Mouse (Mus musculus) fat pad, adult 2 months (tissue): Measurements from ENCODE around the gene Vhl.

Source experiments
- DNase-seq: peaks from one replicate; pipeline ENCODE4 v3.0.0-alpha.2; 2011; ENCODE audit warnings: low read depth, low spot score; ENCODE audit errors: extremely low read depth

Gene Vhl

GRCm38 (mm10) chr6:113623941-113624751 is at the start of gene Vhl:
Gene Vhl (plus strand): TSS chr6:113623959.
- no peak for DNase-seq

GRCm38 (mm10) chr6:113576044-113576443 is 47.7 kb upstream of the Vhl start:
- no peak for DNase-seq

- DNase-seq = no peak
These were observed 44.5 kb upstream of the Vhl start for GRCm38 (mm10) chr6:113579306-113579705.

- no peak for DNase-seq
These were observed 40.7 kb upstream of the Vhl start for GRCm38 (mm10) chr6:113583023-113583422.

DNA sequence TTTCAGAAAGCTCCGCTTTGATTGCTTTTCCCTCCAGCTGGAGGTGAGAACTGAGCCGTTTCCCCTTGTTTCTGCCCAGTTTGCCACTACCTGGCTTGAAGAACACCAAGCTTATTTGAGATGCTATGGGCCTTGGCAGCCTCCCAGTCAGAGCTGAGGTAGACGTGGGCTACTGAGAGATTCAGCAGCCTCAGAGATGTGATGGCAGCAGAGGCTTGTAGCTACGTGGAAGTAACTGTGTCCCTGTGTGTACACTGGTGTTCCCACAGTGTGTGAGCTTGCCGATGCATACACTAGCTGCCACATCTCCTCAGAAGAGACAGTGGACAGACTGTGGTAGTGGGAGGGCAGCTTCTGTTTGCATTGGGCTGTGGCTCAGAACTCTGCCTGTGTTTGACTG is 38.7 kb upstream of the Vhl start:
- no peak for DNase-seq

DNA sequence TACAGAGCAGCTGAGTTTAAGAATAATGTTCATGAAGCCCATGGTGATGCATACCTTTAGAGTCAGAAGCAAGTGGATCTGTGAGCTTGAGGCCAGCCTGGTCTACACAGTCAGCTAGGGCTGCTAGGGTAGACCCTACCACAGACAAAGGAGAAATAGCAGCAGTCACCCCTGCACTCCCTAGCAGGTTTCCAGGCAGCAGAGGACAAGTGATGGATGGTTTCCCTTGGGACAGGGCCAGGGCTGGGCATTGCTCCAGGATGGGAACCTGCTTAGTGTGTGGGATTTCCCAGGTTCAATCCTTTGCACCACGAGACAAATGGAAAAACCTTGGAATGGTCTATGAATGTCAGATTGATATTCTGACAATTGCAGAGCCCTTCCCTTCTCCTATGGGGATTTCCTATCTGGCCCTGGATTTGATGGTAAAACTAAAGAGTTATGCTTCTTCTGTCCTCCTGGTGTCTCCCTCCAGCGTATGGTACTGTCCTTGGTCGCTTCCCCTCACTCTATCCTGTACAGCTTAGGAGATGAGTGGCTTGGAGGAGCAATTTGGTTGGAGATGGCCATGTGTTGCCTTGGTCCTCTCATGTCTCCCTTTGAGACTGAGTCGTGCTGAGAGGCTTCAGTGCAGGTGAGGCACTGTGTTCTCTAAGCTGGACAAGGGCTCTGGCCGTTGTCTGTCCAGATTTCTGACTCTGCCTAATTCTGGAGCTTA is 37.1 kb upstream of the Vhl start:
- DNase-seq = no peak

- DNase-seq = no peak
These were observed 31.1 kb upstream of the Vhl start for GRCm38 (mm10) chr6:113592637-113593036.

GRCm38 (mm10) chr6:113597945-113598344 is 25.8 kb upstream of the Vhl start:
- no peak for DNase-seq

DNA sequence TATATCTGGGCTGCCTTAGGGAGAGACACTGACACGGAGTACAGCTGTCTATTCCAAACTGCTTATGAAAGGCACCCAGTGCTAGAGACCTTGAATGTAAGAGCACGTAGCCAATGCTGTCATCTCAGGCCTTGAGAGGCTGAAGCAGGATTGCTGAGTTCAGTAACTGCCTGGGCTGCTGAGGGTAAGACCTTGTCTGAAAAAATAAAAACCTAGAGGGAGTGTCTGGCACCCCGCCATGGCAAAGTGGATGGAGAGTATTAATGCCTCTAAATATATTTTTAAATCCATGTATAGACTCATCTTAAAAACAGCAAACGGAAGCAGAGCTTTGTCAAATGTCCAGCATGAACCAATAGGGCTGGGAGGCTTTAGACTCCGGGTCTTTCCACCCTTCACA is 23.9 kb upstream of the Vhl start:
- DNase-seq = no peak

DNA sequence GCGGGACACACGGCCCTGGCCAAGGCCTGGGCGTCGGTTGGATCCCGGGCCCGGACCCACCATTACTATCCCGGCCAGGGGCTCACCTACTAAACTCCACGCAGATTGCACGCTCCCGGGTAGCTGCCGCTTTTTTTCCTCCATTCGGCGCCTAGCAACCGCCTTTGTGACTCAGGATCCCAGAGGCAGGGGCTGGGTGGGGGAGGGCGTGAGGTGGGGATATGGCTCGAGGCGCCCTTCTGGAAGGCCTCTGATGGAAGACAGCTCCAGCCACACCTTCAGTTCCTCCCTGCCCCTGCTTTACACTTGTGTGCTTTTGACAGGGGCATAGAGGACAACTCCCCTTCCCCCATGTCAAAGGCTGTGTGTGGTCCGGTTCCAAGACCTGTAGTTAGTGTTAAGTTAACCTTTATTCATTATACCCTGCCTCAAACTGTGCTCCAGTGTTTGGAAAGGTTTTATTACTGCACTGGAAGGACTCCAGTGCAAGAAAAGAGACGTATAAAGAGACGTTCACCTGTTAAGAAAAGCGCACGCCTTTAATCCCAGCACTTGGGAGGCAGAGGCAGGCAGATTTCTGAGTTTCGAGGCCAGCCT is 23.1 kb upstream of the Vhl start, which contains the start of gene Fancd2os:
Gene Fancd2os, minus strand, starts transcription at position 173 of the 597 bp plus-strand sequence.
- DNase-seq = no peak

- no peak for DNase-seq
These were observed 20.9 kb upstream of the Vhl start for GRCm38 (mm10) chr6:113602821-113603220.

- no peak for DNase-seq
These were observed 19.8 kb upstream of the Vhl start for GRCm38 (mm10) chr6:113603993-113604392.

DNA sequence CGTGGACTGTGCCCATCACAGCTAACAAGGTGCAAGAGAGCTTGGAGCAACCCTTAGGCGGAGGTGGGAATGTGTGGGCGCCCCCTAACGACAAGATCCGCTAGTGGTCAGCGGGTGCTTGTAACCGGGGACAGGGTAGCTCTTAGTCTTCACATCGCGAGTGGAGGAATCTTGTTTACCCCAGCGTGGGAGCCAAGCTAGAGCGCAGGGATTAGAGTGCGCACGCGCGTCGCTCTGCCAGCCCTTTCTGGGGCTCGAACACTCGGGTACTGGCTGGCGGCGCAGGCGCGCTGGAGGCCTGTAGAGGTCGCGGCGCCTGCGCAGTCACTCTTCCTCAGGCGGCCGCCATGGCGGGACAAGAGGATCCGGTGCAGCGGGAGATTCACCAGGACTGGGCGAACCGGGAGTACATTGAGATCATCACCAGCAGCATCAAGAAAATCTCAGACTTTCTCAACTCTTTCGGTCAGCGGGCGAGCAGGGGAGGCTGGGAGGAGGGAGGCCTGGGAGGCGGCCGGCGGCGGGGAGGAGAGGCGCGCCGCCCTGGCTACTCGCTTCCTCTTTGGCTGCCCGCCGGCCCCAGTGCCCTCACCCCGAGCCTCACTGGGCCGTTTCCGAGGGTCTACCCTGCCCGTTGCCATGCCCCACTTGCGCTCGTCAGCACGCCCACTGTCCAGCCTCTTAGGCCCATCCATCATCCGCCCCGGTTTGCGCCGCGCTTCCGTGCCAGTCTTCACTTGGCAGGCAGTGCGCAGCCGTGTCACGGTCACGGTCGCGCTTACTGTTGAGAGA is 19.1 kb upstream of the Vhl start, which contains the start of gene Brk1:
Gene Brk1, plus strand, starts transcription at position 341 of the 792 bp plus-strand sequence.
- no peak for DNase-seq

- DNase-seq = no peak
These were observed 18.6 kb upstream of the Vhl start for GRCm38 (mm10) chr6:113605224-113605545.

GRCm38 (mm10) chr6:113608871-113609270 is 14.9 kb upstream of the Vhl start:
- DNase-seq = no peak

- DNase-seq = no peak
These were observed 14.5 kb upstream of the Vhl start for GRCm38 (mm10) chr6:113609293-113609692.

DNA sequence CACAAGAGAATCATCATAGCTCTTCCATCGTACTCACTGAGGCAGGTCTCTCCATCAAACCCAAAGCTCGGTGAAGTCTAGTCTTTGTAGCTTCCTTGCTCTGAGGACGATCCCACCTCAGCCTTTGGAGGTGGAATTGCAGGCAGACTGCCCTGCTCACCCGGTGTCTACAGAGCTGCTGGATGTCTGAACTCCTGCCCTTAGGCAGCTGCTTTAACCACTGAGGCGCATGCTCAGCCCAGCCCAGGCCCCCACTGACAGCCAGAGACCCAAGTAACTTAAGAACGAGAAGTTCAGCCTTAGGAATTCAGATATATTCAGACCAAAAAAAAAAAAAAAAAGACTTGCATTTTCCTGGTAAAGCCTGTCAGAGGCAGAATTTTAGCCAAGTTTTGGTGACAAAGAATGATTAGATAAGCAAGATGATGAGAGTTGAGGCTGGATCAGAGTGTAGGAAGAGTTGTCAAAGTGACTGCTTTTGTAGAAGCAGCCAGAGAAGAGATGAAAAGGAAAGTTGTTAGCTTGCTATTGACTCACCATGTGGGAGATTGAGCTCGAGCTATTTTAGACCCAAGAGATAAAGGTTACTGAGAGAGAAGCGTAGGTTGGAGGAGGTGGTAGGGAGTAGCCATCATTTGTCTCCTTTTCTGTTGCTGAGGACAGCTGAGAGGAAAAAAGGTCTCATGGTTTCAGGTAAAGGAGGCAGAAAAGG is 11.3 kb upstream of the Vhl start:
- DNase-seq = no peak

DNA sequence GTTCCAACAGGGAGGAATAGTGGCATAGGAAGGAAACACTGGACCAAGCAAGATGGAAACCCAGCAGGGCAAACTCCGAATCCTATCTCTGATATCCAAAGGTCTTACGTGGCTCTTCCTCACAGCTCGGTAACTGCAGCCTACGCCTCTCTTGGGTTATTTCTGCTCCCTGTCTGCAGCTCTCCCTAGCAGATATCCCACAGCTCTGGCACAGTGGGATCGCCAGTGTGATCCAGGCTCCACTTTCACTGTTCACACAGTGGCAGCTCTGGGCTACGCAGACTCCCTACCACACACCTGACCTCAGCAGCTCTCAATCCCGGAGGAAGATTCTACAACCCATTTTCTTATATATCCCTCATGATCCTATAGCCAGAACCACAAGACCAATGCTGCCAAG is 9.6 kb upstream of the Vhl start:
- no peak for DNase-seq

DNA sequence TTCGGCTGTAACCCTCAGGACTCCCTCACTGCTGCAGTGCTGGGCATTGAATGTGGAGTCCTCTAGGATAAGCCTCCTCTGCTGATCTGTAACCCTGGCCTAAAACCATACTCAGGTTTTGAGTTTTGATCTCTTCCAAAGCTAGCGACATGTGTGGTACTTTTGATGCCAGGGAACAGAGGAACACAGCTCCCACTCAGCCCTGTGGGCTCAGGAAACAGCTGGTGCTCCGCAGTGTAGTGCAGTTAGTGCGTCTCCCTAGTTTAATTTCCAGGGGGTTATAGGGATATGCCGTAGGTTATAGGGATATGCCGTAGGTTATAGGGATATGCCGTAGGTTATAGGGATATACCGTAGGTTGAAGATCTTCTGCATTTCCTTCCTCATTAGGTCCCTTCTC is 8.8 kb upstream of the Vhl start:
- DNase-seq = no peak

GRCm38 (mm10) chr6:113615489-113615888 is 8.3 kb upstream of the Vhl start:
- DNase-seq = no peak

GRCm38 (mm10) chr6:113623386-113623785 is 373 bp upstream of the Vhl start:
- DNase-seq = no peak
